Mouse (Mus musculus): ENCODE measurements around the gene Mknk2.

GRCm38 (mm10) chr10:80653156-80653720, 24.7 kb downstream of the Mknk2 start:
- TF ChIP-seq CTCF (IDR thresholded peaks at IDR 0.05; ENCODE audit: insufficient read depth, low read depth, low read length) = no peak
- no peak for TF ChIP-seq POLR2A (IDR thresholded peaks at IDR 0.05; ENCODE audit: insufficient read depth, low read depth, low read length)

Data from olfactory bulb, adult 2 months (tissue).